Mouse (Mus musculus): Measurements from ENCODE around the gene Ube2dnl1. TPM values are rescaled to one million over a fixed set of nuclear protein-coding genes. Genes with fewer than 3 reads are reported as not detected.

The Ube2dnl1 gene
- polyA plus RNA-seq (2012; rRNA removed) = not detected in 2 replicates

- DNase-seq (ENCODE audit: extremely low spot score in 1 of 2, low spot score in 1 of 2) = no peak
Measured at GRCm38 (mm10) chrX:114904712-114905111, at the start of gene Ube2dnl1. Gene Ube2dnl1, plus strand, starts transcription at chrX:114905012.

GRCm38 (mm10) chrX:114895489-114895888 is 9.3 kb upstream of the Ube2dnl1 start:
- DNase-seq (ENCODE audit: extremely low spot score in 1 of 2, low spot score in 1 of 2) = no peak

- no peak for DNase-seq (ENCODE audit: extremely low spot score in 1 of 2, low spot score in 1 of 2)
Measured at GRCm38 (mm10) chrX:114897506-114897905, 7.3 kb upstream of the Ube2dnl1 start.

GRCm38 (mm10) chrX:114903391-114903790 is 1.4 kb upstream of the Ube2dnl1 start:
- no peak for DNase-seq (ENCODE audit: extremely low spot score in 1 of 2, low spot score in 1 of 2)

- no peak for DNase-seq (ENCODE audit: extremely low spot score in 1 of 2, low spot score in 1 of 2)
Measured at GRCm38 (mm10) chrX:114907282-114907681, 2.5 kb downstream of the Ube2dnl1 start, which contains the start of gene Ube2dnl2. Gene Ube2dnl2, plus strand, starts transcription at chrX:114907582.

- DNase-seq (ENCODE audit: extremely low spot score in 1 of 2, low spot score in 1 of 2) = no peak
Measured at GRCm38 (mm10) chrX:114955066-114955465, 50.3 kb downstream of the Ube2dnl1 start.

Other genes starting within 250 kb of the Ube2dnl1 start
- gene Ube2dnl2, start 2.6 kb downstream of the Ube2dnl1 start, polyA plus RNA-seq (2012; rRNA removed) = not detected in 2 replicates

Measured in frontal cortex, adult 2 months (tissue).